Mouse (Mus musculus) midbrain, embryonic 12.5 days (tissue): ENCODE data around the gene Zfp110. TPM values are rescaled to one million over a fixed set of nuclear protein-coding genes. Genes with fewer than 3 reads are reported as not detected.

Source experiments
- polyA plus RNA-seq: library from polyadenylated mRNA; unstranded; fragments of >200 nt; fragmentation: Nextera tagmentation; extraction: Ambion mirVana; gene quantifications from 2 replicates; pipeline ENCODE4 v1.2.1, GENCODE M21; 2016

Zfp110 gene
- polyA plus RNA-seq, 1 experiment from 2014 or later, result 32.3 TPM

Other genes with a start within 250 kb of the Zfp110 start
- 0.01 TPM in 1 of 2 replicates, not detected in the other for gene Vmn2r53, start 226.0 kb upstream of the Zfp110 start, polyA plus RNA-seq
- not detected in 2 replicates for gene Vmn2r54, start 194.4 kb upstream of the Zfp110 start, polyA plus RNA-seq
- not detected in 2 replicates for gene Vmn2r55, start 149.8 kb upstream of the Zfp110 start, polyA plus RNA-seq
- gene Vmn2r56, start 99.8 kb upstream of the Zfp110 start, polyA plus RNA-seq, result not detected in 2 replicates
- gene Zscan18, start 31.1 kb upstream of the Zfp110 start, polyA plus RNA-seq, result 17.5 and 17.6 TPM in 2 replicates
- 27.1 and 31.6 TPM in 2 replicates for gene Zfp329, start 15.9 kb upstream of the Zfp110 start, polyA plus RNA-seq
- 5.5 and 6.5 TPM in 2 replicates for gene Zfp128, start 46.4 kb downstream of the Zfp110 start, polyA plus RNA-seq
- 11.2 and 11.8 TPM in 2 replicates for gene Zscan22, start 63.1 kb downstream of the Zfp110 start, polyA plus RNA-seq
- 603 and 620 TPM in 2 replicates for gene Rps5, start 87.5 kb downstream of the Zfp110 start, polyA plus RNA-seq
- 0.79 and 0.93 TPM in 2 replicates for gene Rnf225, start 92.7 kb downstream of the Zfp110 start, polyA plus RNA-seq
- 14.2 and 15.5 TPM in 2 replicates for gene Zfp324, start 131.1 kb downstream of the Zfp110 start, polyA plus RNA-seq
- gene Zfp446, start 143.1 kb downstream of the Zfp110 start, polyA plus RNA-seq, result 18.1 and 18.7 TPM in 2 replicates
- 0.13 TPM in 1 of 2 replicates, not detected in the other for gene Slc27a5, start 163.4 kb downstream of the Zfp110 start, polyA plus RNA-seq
- gene Trim28, start 164.4 kb downstream of the Zfp110 start, polyA plus RNA-seq, result 376 and 420 TPM in 2 replicates
- gene Zbtb45, start 175.3 kb downstream of the Zfp110 start, polyA plus RNA-seq, result 36.6 and 37.1 TPM in 2 replicates
- gene Chmp2a, start 200.0 kb downstream of the Zfp110 start, polyA plus RNA-seq, result 139 and 150 TPM in 2 replicates
- 143 and 149 TPM in 2 replicates for gene Ube2m, start 203.5 kb downstream of the Zfp110 start, polyA plus RNA-seq
- 5.2 and 5.3 TPM in 2 replicates for gene Mzf1, start 220.0 kb downstream of the Zfp110 start, polyA plus RNA-seq